Mouse (Mus musculus): ENCODE measurements around the gene Ruvbl1.

DNA sequence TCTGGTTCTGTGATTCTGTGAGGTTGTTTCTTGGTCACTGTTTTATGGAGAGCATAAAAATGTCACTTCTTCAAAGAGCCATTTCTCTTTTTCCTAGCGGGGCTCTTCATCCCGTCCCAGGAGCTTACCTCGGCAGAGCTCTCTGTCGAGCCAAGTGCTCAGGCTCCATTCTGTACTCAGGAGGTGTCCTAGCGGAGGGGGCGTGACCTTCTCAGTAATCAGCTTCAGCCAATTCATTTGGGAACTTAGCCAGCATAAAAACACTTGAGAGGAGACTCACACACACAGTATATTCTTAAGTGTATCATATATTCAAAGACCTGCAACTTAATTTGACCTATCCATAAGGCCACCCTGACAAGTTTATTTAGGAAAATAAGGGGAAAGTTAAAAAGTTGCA is 15.2 kb downstream of the Ruvbl1 start:
- TF ChIP-seq POLR2A (IDR thresholded peaks at IDR 0.05; ENCODE audit: borderline replicate concordance, control insufficient read depth, low read depth, low read length) (no peak), CTCF (IDR thresholded peaks at IDR 0.05; ENCODE audit: control insufficient read depth, insufficient read depth, low read length) (no peak)
